Mouse (Mus musculus) T-cell, adult 66 days (primary cell): ENCODE measurements around the gene 4833420G17Rik. TPM values are rescaled to one million over a fixed set of nuclear protein-coding genes. Genes with fewer than 3 reads are reported as not detected.

Experiments
- total RNA-seq, 2 experiments: library from RNA; stranded (reverse); gene quantifications; 3 replicates in 1 of 2; 4 replicates in 1 of 2; pipeline ENCODE4 v1.2.4; 2023

The 4833420G17Rik gene
- 10 to 100 TPM; 67.1 to 71.5 TPM for total RNA-seq

DNA sequence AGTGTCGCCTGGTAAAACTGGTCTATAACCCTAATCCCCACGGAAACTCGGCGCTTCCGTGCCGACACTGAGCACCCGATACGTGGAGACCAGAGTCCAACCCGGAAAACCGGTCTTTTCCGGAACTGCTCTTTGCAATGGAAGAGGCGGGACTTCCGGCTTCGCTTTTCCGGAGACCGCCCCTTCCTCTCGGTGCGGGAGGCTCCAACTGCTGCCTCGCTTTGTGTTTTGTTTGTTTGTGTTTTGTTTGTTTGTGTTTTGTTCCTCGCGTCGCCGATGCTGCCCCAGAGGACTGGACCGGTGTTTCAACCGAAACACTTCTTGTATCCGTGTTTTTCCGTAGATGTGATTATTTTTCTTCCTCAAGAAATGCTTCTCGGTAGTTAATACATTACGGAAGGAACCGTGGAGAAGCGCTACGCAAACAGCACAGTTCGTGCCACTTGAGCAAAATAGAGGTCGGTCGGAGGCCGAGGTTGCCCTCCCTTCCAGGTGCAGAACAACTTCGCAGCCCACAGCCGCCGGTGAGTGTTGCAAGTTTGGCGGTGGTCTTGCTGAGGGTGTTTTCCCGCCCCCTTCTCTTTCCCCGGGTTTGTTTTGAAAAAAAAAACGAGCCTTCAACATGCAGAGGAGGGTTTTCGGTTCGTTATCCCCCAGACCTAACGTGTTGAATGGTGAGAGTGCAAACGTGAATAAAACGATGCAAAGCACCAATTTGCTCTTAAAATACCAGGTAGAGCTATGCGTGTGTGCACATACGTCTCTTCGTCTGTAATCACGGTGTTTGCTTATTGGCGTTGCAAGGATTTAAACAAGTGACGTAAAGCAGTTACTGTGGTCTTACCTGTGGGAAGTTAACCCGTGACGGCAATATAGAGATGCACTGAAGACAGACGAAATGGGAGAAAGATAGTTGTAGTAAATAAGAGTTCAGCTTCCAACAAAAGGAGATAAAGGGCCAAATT lies at the start of gene 4833420G17Rik:
4833420G17Rik (plus strand) TSS at position 173 of the 965 bp plus-strand sequence.

DNA sequence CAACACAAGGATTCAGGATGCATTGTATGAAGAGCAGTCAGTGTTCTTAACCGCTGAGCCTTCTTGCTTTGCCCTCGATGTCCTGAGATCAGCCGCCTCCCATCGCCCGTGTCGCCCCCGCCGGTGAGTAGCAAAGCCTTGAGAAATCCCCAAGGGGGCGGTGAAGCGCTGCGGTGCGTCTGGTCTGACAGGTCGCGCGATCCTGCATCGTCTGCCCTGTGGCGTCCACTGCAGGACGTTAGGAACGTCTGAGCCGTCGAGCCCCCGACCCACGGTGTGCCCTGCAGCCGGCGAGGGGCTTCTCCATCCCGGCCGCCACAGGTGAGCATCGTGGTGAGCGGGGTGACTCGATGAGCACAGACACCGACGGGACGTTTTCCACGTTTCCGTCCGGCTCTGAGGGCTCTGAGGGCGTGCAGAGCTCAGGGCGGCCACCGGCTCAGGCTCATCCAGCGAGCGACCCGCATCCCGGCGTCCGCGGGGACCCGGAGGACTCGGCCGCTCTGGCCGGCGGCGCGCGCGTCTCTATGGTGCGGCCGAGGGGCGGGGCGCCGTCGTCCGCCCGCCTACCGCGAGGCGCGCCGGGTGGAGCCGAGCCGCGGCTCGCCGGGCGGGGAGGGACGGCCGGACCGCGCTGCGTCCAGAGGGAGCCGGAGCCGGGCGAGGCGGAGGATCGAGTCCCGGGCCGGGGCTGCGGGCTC lies 25.5 kb downstream of the 4833420G17Rik start, which contains the start of the genes Tmem267 and 3110070M22Rik:
Tmem267 (plus strand) TSS at position 160 of the 701 bp plus-strand sequence.
3110070M22Rik (minus strand) TSS at position 504 of the 701 bp plus-strand sequence.

Other genes starting within 250 kb of the 4833420G17Rik start
- 10 to 100 TPM; 55.9 to 60.9 TPM for gene Paip1, start 34.2 kb upstream of the 4833420G17Rik start, total RNA-seq
- gene Tmem267, start 25.3 kb downstream of the 4833420G17Rik start, total RNA-seq = 1 to 10 TPM; 4.8 to 6.0 TPM
- gene 3110070M22Rik, start 25.6 kb downstream of the 4833420G17Rik start, total RNA-seq = 1 to 10 TPM in 1 of 2 experiments, under 1 TPM in 1; 0.84 to 1.2 TPM
- under 1 TPM in 1 of 2 experiments, not detected in 1; 0.41 TPM for gene Ccl28, start 161.1 kb downstream of the 4833420G17Rik start, total RNA-seq
- gene Hmgcs1, start 227.6 kb downstream of the 4833420G17Rik start, total RNA-seq = 10 to 100 TPM; 44.1 to 46.9 TPM